Mouse (Mus musculus): ENCODE data around the gene Kif26b. TPM values are rescaled to one million over a fixed set of nuclear protein-coding genes. Genes with fewer than 3 reads are reported as not detected.

The Kif26b gene
- polyA plus RNA-seq, 1 experiment, result 0.15 TPM

DNA sequence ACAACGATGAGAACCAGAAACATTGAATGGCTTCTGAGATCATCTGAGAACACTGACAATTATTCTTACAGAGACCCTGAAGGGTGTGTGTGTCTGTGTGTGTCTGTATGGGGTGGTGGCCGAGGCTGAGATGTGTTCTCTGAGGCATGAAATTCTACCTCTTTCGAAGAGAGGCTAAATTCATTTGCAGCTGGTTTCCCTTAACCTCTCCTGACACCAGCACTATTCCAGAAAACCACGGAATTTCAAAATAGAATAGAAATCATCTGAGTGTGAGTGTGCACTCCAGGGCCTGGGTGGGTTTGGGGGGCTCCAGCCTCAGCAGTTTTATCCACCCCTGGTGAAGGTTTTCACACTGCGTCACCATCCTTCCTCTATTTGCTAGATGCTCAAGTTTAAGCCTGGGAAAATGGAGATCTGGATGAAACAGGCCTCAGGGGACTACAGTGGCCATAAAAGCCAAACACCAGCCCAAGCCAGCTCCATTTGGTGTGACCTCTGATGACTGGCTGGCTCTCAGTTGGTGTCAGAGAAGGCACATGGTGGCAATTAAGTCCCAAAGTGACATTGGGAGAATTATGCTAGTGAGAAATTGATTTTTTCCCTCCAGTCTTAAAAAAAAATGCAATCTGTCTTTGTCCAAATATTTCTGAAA is 56.6 kb downstream of the Kif26b start:
- no peaks in the 10 kb centered on the region for H3K4me1 ChIP-seq (ENCODE audit: control insufficient read depth, insufficient read depth, low read length)
- H3K27ac ChIP-seq (ENCODE audit: insufficient read depth, low read depth, low read length), result no peak overlapping the region
- TF ChIP-seq POLR2A (IDR thresholded peaks at IDR 0.05; ENCODE audit: borderline replicate concordance, low read depth, low read length) (no peak), CTCF (IDR thresholded peaks at IDR 0.05; ENCODE audit: low read depth, low read length) (no peak)
- H3K4me3 ChIP-seq (ENCODE audit: insufficient read depth, low read length), result no peak overlapping the region

DNA sequence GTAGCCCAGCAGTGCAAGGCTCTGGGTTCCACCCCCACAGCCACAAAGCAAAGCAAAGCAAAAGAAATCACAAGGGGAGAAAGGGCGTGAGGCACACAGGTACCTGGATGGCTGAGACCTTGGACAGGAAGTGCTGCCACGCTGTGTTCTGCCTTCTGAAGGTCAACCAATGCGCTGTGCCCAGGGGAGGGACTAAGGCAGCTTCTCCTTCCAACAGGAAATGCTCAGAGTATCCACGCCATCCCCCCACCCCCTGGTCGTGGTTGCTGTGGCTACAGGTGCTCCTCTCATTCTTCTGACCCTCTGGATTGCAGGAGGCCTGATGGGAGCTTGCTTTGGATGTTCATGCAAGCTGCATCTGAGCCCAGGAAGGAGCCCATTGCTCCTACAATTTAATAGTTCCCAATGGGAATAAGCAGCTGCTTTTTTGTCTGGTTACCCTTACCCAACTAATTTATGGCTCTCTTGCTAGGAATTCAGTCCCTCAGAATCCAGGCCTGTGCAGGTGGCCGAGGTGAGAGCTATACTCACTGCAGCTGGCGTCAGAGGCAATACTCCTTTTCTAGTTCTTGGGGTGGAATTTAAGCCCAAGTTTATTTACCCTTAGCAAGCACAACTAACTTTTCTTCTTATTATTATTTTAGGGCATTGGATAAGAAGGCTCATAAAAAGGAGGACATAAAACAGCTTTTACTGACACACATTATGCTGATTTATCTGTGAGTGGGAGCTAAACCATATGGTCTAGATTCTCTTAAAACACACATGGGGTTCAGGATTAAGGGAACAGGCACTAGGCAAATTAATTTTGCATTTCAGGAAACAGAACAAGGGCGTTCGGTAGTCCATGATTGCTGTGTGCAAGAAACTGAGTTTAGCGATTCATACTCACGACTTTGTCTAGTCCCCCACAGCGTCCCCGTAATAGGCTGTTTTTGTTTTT is 61.6 kb downstream of the Kif26b start:
- Histone ChIP-seq H3K4me3 (ENCODE audit: insufficient read depth, low read length) (no peak overlapping the region), H3K4me1 (ENCODE audit: control insufficient read depth, insufficient read depth, low read length) (no peaks in the 10 kb centered on the region), H3K27ac (ENCODE audit: insufficient read depth, low read depth, low read length) (no peak overlapping the region)
- TF ChIP-seq CTCF (IDR thresholded peaks at IDR 0.05; ENCODE audit: low read depth, low read length) (no peak), POLR2A (IDR thresholded peaks at IDR 0.05; ENCODE audit: borderline replicate concordance, low read depth, low read length) (no peak)

DNA sequence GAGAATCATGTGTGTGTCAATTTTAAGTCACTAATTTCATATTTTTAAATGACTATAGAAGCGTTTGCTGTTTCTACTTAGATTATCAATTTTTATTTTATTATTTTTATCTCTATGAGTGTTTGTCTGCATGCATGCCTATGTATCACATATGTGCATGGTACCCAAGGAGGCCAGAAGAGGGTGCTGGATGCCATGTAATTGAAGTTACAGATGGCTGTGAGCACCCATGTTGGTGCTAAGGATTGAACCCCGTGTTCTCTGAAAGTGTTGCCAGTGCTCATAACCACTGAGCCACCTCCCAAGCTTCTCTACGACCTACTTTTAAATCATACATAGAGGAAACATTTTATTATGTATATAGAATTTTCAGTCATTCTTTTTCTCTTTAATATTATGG is 68.2 kb downstream of the Kif26b start:
- Histone ChIP-seq H3K4me3 (ENCODE audit: insufficient read depth, low read length) (no peak overlapping the region), H3K27ac (ENCODE audit: insufficient read depth, low read depth, low read length) (no peak overlapping the region), H3K4me1 (ENCODE audit: control insufficient read depth, insufficient read depth, low read length) (no peaks in the 10 kb centered on the region)
- no peak for TF ChIP-seq CTCF (IDR thresholded peaks at IDR 0.05; ENCODE audit: low read depth, low read length)

DNA sequence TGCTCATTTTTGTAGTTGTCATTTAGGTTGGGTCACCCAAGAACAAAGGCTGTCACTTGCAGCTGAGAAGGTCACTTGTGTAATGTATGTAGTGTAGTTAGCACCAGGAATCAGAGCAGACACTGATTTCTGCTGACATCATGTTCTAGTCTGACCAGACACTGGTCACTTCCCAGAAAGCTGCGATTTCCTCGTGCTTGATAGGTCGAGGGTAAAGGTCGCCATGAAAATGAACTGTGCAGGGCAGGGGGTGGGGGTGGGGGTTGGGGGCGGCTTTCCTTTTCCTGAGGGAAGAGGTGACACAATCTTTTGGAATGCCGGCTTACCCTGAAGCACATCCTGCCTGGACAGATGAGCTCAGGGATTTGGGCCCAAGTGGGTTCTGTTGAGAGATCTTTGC is 68.8 kb downstream of the Kif26b start:
- no peak for TF ChIP-seq POLR2A (IDR thresholded peaks at IDR 0.05; ENCODE audit: borderline replicate concordance, low read depth, low read length)
- no peak for TF ChIP-seq CTCF (IDR thresholded peaks at IDR 0.05; ENCODE audit: low read depth, low read length)
- Histone ChIP-seq H3K27ac (ENCODE audit: insufficient read depth, low read depth, low read length) (no peak overlapping the region), H3K4me3 (ENCODE audit: insufficient read depth, low read length) (no peak overlapping the region), H3K4me1 (ENCODE audit: control insufficient read depth, insufficient read depth, low read length) (no peaks in the 10 kb centered on the region)

DNA sequence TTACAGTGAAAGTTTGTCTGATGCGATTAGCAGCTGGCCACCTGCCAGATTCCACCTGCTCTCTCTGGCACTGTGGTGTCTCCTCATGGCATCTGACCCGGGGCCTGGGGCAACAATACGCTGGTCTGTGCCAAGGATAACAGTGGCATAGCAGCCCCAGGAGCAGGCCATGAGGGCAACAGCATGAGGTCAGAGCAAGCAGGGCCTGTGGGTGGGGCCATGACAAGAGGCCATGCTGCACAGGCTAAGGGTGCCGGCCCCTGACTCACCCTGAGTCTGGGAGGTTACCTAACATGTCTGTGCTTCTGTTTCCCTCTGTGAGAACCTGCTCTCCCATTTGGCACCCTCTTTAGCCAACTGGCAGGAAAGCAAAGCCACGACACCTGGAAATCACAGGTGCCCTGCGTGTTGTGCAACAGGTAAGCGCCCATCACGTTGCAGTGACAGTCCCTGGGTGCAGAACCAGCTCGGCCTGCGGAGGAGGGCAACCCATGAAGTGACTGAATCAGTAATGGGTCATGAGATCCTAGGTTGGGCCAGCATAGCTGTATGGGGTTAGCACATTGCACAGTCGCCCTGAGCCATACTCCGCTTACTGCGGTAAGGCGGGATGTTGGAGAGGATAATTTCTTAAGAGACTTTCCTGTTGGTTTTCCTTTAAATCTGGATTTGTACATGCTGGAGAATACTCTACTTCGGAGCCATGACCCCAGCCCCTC is 72.1 kb downstream of the Kif26b start:
- Histone ChIP-seq H3K4me1 (ENCODE audit: control insufficient read depth, insufficient read depth, low read length) (no peaks in the 10 kb centered on the region), H3K27ac (ENCODE audit: insufficient read depth, low read depth, low read length) (no peak overlapping the region), H3K4me3 (ENCODE audit: insufficient read depth, low read length) (no peak overlapping the region)
- TF ChIP-seq CTCF (IDR thresholded peaks at IDR 0.05; ENCODE audit: low read depth, low read length), result no peak
- no peak for TF ChIP-seq POLR2A (IDR thresholded peaks at IDR 0.05; ENCODE audit: borderline replicate concordance, low read depth, low read length)

DNA sequence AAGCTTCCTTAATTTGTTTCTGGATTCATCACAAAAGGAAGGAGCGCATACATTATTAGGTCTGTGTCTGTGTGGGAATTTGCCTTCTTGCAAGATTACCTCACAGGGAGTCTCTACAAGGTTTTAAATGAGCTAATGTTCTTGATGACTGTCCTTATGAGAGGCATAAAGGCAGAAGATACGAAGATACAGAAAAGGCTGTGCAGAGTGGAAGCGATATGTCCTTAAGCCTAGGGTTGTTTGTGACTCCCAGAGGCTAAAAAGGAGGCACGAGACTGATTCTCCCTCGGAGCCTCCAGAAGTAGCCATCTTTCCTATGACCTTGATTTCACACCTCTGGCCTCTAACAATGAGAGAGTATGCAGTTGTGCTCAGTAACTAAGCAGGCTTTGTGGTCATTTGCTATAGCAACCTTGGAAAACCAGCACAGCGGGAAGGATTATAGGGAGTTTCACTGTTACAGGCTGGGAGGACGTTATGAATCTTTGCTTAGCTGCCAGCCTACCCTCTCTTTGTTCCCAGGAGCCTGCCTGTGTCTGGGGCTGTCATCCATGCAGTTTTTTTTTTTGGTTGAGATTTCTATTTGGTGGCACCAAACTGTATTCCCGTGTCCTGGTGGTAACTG is 80.3 kb downstream of the Kif26b start:
- no peak overlapping the region for H3K27ac ChIP-seq (ENCODE audit: insufficient read depth, low read depth, low read length)
- no peak overlapping the region for H3K4me3 ChIP-seq (ENCODE audit: insufficient read depth, low read length)
- H3K4me1 ChIP-seq (ENCODE audit: control insufficient read depth, insufficient read depth, low read length), result no peaks in the 10 kb centered on the region
- TF ChIP-seq CTCF (IDR thresholded peaks at IDR 0.05; ENCODE audit: low read depth, low read length), result no peak
- TF ChIP-seq POLR2A (IDR thresholded peaks at IDR 0.05; ENCODE audit: borderline replicate concordance, low read depth, low read length), result no peak

DNA sequence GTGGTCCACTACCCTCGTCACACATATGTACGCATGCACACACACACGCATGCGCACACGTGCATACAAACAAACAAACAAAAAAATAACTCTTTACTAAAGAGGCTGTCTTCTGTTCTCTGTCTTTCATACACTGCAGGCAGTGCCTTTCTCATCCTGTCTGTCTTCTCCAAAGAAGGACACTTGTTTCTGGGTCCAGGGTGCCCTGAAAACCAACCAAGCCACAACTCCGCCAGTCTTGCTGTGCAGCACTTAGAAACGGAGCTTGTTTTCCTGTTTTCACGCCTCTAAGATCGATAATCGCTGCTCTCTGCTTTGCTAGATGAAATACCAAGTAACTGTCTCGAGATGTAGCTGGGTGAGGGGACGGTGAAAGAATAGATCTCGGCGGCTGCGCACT is 82.6 kb downstream of the Kif26b start:
- Histone ChIP-seq H3K27ac (ENCODE audit: insufficient read depth, low read depth, low read length) (no peak overlapping the region), H3K4me1 (ENCODE audit: control insufficient read depth, insufficient read depth, low read length) (no peaks in the 10 kb centered on the region), H3K4me3 (ENCODE audit: insufficient read depth, low read length) (no peak overlapping the region)
- no peak for TF ChIP-seq CTCF (IDR thresholded peaks at IDR 0.05; ENCODE audit: low read depth, low read length)
- no peak for TF ChIP-seq POLR2A (IDR thresholded peaks at IDR 0.05; ENCODE audit: borderline replicate concordance, low read depth, low read length)

DNA sequence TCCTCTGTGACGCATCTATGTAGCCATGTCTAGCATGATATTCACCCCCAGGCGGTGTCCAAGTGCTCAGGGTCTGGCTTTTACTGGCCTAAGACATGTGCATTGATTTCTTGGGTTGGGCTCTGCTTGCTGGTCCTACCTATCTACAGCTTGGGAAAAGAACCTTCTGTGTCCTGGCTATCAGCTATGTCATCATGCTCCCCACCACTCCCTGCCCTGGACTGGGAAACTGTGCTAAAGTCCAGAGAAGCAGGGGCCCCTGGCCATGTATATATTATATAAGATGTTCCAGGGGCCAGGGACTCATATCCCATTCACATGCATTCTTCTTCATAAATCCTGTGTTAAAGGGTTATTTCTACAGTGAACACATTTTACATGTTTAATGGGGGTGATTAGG is 92.4 kb downstream of the Kif26b start:
- no peak for TF ChIP-seq CTCF (IDR thresholded peaks at IDR 0.05; ENCODE audit: low read depth, low read length)
- no peak for TF ChIP-seq POLR2A (IDR thresholded peaks at IDR 0.05; ENCODE audit: borderline replicate concordance, low read depth, low read length)
- H3K4me3 ChIP-seq (ENCODE audit: insufficient read depth, low read length), result no peak overlapping the region
- no peaks in the 10 kb centered on the region for H3K4me1 ChIP-seq (ENCODE audit: control insufficient read depth, insufficient read depth, low read length)
- H3K27ac ChIP-seq (ENCODE audit: insufficient read depth, low read depth, low read length), result no peak overlapping the region

DNA sequence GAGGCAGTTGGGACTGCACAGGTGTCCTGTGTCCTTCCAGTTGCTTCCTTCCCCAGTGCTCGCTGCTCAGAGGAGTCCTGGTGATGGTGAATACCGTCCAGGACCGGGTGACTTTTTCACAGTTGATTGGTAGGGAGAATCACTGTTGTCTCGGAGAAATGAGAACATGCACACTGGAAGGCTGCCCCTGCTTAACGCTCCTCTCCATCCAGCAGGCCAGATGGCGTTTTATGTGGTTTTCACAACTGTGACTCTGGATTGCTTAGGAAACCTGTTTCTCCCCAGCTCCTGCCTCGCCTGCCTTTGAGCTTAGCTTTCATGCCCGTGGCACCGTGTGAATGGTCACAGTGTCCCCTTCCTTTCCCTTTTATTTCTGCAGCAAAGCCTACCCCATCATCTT is 95.0 kb downstream of the Kif26b start:
- no peak for TF ChIP-seq POLR2A (IDR thresholded peaks at IDR 0.05; ENCODE audit: borderline replicate concordance, low read depth, low read length)
- TF ChIP-seq CTCF (IDR thresholded peaks at IDR 0.05; ENCODE audit: low read depth, low read length), result no peak
- H3K4me1 ChIP-seq (ENCODE audit: control insufficient read depth, insufficient read depth, low read length), result no peaks in the 10 kb centered on the region
- H3K27ac ChIP-seq (ENCODE audit: insufficient read depth, low read depth, low read length), result no peak overlapping the region
- H3K4me3 ChIP-seq (ENCODE audit: insufficient read depth, low read length), result no peak overlapping the region
